Mouse (Mus musculus) cerebellum, adult 18-20 months (tissue): Measurements from ENCODE around the gene Map4k1.

Experiments
- DNase-seq, 2 experiments: peaks; one replicate each; pipeline ENCODE4 v3.0.0; 2021

The Map4k1 gene

DNA sequence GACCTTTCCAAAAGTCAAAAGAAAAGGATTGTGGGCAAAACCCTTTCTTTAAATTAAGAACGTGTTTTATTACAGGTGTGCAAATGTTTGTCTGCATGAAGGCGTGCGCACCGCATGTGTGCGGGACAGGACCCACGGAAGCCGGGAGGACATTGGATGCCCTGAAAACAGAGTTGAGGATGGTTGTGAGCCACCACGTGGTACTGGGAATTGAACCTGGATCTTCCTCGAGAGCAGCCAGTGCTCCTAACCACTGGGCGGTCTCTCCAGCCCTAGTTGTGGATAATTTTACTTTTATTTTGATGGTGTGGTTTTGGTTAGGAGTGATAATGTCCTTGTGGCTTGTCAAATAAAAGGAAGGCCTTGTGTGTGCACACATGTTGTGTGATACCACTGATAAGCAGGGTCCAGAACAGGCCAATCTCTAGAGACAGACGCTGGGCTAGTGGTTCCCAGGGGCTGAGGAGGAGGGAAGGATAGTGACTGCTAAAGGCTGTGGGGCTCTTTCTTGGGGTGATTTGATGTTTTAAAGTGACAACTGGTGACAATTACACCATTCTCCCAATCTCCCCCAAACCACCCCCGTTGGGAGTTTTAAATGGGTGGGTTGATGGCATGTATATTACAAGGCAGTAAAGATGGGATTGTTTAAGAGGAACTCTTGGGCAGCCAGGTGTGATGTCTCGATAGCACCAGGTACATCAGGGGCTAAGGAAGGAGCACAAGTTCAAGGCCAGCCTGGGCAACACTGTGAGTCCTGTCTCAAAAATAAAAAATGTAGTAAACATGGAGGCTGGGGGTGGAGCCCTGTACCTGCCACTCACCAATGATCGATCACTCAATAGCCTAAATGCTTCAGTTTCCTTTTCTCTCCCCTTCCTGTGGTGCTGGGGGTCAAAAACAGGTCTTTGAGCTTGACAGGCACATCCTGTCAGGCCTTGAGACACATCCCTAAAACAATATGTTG is 48.1 kb downstream of the Map4k1 start:
- DNase-seq: no peak

- DNase-seq: no peak
Measured at GRCm38 (mm10) chr7:29031641-29032040, 49.8 kb downstream of the Map4k1 start.

- DNase-seq: no peak
Measured at GRCm38 (mm10) chr7:29032685-29033084, 50.8 kb downstream of the Map4k1 start.

GRCm38 (mm10) chr7:29037261-29037660 is 55.4 kb downstream of the Map4k1 start:
- no peak for DNase-seq

- peak; percentile 73 to 86 for DNase-seq
Measured at GRCm38 (mm10) chr7:29039604-29039984, 57.7 kb downstream of the Map4k1 start.

- DNase-seq: peak in 1 of 2 experiments; percentile 5
Measured at GRCm38 (mm10) chr7:29039985-29040661, 58.3 kb downstream of the Map4k1 start.

- DNase-seq: no peak
Measured at GRCm38 (mm10) chr7:29041194-29041593, 59.3 kb downstream of the Map4k1 start.

DNA sequence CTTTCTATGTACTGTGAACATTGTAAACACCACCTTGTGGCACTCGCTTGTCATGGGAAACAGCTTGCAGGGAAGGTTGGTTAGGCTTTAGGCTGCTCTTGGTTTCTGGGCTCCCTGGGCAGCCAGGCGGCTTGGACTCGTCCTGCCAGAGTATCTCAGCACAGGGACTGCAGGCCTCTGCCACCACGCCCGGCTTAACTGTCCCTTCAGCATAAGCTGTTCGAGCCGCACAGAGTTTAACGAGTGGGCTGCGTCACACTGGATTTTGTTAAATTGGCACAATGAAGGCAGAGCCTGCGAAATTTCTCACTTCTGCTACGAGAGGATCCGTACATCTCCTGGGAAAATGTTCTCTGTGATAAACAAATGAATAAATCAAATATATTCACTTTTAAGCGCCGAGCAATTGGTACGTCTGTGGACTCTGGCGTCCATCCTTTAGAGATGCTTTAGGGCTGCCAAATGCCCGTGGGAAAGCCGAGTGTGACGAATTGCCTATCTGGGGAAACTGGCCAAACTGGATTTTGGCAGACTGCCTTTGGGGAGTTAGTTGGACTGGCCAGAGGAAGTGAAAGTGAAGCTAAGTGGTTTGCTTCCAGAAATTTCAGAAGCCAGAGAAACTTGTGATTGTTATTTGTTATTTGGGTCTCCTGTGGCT is 61.3 kb downstream of the Map4k1 start:
- peak; percentile 12 to 16 for DNase-seq

GRCm38 (mm10) chr7:29043674-29044057 is 61.8 kb downstream of the Map4k1 start:
- no peak for DNase-seq

GRCm38 (mm10) chr7:29044302-29044701 is 62.5 kb downstream of the Map4k1 start:
- no peak for DNase-seq

DNA sequence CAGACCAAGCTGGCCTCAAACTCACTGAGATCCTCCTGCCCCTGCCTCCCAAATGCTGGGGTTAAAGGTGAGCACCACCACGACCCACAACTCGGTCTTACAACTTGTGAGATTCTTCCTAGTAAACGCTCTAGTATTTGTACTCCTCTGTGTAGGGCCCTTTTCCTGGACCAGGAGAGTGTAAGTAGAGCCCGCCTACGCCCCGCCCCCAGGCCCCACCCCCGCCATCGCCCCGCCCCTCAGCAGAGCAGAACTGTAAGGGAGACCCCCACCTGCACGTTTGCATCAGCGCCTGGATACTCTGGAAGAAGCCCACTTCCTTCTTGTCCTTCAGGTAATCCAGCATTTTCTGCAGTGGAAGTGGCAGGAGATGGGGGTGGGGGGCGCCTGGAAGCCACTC is 64.7 kb downstream of the Map4k1 start:
- DNase-seq: no peak

DNA sequence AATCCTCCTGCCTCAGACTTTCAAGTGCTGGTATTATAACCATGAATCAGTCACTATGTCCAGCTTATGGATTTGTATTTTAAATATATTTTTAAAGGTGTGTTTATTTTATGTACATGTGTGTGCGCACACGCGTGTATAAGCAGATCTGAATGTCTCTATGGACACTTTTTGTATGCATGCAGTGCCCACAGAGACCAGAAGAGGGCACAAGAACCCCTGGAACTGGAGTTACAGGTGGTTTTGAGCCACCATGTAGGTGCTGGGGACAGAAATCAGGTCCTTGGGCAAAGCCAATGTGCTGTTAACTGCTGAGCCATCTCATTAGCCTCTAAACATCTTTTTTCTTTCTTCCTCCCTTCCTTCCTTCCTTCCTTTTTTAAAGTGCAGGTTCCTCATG is 66.2 kb downstream of the Map4k1 start:
- no peak for DNase-seq

- DNase-seq: no peak
Measured at GRCm38 (mm10) chr7:29048615-29049014, 66.8 kb downstream of the Map4k1 start.

- DNase-seq: peak in 1 of 2 experiments; percentile 14
Measured at GRCm38 (mm10) chr7:29050797-29051196, 68.9 kb downstream of the Map4k1 start.

DNA sequence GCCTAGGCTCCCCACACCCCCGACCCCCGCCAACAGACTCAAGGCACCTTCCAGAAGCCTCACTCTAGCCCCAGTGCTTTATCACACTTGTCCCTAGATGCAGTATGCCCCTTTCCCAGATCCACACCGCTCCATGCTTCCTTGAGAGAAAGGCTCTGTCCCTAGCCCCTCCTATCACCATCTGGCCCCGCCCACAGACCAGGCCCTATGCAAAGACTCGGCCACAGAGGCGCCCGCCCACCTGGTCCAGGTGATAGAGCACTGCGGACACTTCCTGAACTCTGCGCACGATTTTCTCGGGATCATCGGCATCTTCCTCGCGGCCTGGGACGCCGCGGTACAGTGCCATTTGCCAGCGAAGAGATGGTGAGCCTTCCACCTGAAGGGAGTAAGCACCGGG is 71.0 kb downstream of the Map4k1 start:
- no peak for DNase-seq
